Mouse (Mus musculus) right cerebral cortex, adult 18-20 months (tissue): ENCODE results near the gene Copg1.
"Not testable (repeated sequence)": the region's sequence is repeated elsewhere in the genome, so short reads cannot be mapped to it uniquely, and the experiment has no call there.

Experiments
- DNase-seq: peaks from one replicate; pipeline ENCODE4 v3.0.0; 2022; ENCODE audit warnings: mixed read lengths

The Copg1 gene

DNA sequence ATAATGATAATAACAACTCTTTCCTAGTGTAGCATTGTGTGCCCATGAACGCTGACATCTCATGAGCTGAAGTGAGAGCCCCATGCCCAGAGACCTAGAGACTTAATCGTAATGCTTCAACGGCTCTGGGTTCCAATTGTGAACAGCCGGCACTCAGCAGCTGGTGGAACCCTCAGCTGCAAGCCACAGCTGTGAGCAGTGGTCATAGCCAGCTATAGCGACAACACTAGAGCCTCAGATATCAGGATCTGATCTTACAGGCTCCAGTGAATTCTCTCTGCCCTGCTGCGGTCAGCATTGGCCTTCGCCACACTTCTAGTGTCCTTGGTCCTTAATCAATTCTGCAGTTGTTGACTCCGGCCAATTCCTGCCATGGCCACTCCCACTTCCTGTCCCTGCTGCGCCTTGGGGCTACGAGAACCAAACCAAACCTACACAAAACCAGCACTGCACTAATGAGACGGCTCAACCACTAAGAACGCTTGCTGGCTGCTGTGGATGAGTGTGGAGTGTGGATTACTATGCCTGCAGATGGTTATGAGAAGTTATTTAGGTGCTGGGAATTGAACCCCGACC, 11.5 kb upstream of the Copg1 start:
- DNase-seq, result no peak

DNA sequence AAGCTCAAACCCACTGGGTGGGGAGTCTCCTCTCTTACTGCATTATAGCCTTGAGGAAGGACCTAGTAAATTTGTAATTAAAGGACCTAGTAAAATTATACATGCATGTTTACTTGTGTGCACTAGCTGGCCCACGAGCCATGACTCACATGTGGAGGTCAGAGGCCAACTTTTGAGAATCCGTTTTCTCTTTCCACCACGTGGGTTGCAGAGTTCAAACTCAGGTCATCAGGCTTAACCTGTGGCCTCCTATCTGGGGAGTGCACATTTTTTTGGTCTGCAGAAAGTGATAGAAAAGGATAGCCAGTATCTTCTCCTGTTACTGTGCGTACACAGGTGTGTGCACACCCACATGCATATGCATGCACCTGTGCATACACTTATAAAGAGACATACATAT, 8.6 kb upstream of the Copg1 start:
- DNase-seq, result no peak

DNA sequence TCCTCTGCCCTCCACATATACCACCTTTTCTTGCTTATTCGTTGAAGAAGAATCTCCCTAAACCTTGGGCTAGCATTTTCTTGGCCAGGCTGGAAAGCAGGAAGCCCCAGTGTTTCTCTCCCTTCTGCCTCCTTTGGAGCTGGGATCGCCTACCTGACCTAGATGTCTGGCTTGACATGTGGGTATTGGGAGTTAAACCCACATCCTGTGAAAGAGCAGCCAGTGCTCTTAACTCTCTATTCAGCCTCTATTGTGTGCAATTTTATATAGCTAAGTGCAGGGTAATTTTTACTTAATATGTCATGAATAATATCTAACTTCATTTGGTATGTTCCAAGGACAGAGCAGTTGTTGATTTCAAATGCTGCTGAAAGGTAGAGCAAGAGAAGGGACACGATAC, 8.0 kb upstream of the Copg1 start:
- DNase-seq, result no peak

DNA sequence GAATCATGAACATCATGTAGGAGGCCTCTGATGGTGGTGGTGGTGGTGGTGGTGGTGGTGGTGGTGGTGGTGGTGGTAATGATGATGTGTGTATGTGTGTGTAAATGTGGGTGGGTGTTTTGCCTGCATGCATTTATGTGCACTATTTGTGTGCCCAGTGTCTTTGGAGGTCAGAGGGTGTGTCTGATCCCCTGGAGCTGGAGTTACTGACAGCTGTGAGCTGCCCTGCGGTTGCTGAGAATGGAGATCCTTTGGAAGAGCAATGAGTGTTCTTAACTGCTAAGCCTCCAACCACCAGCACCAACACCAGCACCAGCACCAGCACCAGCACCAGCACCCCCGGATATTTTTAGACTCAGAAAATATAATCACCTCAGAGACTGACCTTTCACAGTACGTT, 5.4 kb upstream of the Copg1 start:
- DNase-seq, result no peak

- DNase-seq, result peak; percentile 93
These were observed 4.8 kb upstream of the Copg1 start for GRCm38 (mm10) chr6:87882816-87883215.

DNA sequence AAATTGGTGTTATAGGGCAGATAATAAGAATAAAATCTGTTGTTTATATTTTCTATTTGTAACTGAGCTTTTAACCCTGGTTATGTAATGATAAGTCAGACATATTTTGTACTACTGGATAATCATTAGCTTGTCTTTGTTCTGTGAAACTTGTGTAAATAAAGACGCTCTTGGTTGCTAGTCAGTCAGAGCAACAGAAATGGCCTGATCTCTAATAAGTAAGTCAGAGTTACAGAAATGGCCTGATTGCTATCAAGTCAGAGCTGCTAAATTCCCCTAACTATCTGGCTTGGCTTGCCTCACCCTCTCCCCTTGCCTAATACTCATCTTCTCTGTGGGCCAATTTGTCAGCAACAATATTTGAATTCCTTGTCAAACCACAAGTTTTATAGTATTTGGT, 893 bp upstream of the Copg1 start:
- no peak for DNase-seq

GRCm38 (mm10) chr6:87893931-87894330, 6.3 kb downstream of the Copg1 start:
- no peak for DNase-seq

DNA sequence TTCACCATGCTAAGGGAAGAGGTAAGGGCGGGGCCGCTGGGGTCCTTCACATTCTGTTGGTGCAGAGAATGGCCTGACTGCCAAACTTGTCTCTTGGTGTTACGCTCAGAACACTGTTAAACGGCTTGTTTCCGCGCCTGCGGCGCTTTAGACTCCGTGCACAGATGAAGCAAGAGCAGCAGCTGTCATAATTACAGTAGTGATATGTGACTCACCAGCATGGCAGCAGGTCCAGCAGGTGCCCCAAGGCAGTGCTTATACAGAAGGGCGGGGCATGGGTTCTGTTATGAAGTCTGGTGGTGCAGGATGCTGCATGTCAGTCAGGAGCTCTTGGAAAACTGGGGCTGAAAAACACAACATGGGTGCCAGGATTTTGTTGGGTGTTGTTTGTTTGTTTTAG, 10.4 kb downstream of the Copg1 start:
- no peak for DNase-seq

DNA sequence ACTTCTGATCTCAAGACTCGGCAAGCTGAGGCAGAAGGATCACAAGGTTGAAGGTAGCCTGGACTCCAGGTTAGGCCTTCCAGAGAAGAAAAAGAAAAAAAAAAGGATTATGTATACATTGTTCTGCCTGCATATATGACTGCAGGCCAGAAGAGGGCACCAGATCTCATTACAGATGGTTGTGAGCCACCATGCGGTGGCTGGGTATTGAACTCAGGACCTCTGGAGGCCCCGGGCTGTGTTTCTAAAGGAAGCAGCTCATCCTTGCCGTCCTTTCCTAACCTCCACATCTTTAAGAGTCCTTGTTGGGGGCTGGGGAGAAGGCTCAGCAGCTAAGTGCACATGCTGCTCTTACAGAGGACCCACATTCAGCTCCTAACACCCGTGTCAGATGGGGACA, 19.0 kb downstream of the Copg1 start:
- DNase-seq, result no peak

DNA sequence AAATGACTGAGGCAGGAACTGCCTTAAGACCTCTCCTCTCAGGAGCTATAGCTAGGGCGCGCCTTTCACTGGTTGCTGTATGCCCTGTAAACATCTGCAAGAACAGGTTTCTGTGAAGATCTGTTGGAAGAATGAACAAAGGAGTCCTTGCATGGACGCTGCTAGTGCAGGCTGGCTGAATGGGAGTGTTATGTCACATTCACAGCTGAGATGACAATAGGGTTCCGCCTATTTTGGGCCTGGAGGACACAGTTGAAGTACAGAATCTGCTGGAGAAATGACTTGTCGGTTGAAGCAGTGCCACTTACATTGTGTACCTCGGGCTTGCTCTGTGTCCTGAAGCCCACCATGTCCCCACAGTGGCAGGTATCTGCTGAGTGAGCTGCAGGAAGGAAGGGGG, 21.6 kb downstream of the Copg1 start:
- no peak for DNase-seq

DNA sequence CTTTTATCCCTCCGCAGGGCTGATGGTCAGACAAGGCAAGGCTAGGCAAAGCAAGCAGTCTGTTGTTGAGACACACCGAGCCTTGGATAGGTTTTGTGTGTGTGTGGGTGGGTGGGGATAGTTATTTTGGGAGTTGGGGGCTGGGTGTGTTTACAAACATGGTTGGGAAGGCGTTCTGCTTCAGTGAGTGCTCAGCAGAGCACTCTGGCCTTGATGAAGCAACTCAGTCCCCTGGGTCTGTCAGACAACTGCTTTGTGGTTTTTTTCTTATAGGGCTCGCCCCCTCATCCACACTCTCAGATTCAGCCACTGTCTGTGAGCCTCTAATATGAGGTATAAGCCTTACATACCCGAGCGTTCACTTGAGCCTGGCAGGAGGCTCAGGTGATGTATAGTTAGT, 23.9 kb downstream of the Copg1 start:
- DNase-seq, result no peak

GRCm38 (mm10) chr6:87913661-87914325, 26.2 kb downstream of the Copg1 start, which contains the start of gene Hmces:
Hmces (plus strand) TSS chr6:87913935.
- DNase-seq, result peak; percentile 67

DNA sequence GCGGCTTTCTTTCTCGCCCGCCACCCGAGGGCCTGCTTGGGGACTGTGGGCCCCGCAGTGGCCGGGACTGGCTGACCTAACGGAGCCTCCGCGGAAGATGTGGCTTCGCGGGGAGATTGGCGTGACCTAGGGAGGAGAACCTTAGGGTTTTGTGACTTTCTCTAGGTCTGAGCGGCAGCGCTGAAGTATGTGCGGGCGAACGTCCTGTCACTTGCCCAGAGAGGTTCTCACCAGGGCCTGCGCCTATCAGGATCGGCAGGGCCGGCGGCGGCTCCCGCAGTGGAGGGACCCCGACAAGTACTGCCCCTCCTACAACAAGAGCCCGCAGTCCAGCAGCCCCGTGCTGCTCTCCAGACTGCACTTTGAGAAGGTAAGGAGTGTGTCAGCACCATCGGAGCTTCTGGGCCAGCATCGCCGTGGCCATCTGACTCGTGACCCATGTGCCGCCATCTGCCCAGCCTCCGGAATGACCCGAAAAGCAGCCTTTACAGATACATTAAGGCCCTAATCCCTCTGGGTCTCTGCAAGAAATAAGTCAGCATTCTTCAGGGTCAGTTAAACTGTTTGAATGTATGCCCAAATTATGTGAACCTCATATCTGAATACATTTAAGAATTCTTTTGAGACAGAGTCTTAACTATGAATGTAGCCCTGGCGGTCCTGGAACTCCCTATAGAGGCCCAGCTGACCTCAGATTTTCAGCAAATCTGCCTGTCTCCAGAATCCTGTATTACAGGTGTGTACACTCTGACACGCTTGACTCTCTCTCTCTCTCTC, 26.9 kb downstream of the Copg1 start:
- peak; percentile 41 for DNase-seq

- DNase-seq, result no peak
These were observed 28.3 kb downstream of the Copg1 start for GRCm38 (mm10) chr6:87915939-87916338.

- no peak for DNase-seq
These were observed 33.6 kb downstream of the Copg1 start for GRCm38 (mm10) chr6:87921201-87921600.

GRCm38 (mm10) chr6:87923624-87924023, 36.0 kb downstream of the Copg1 start:
- DNase-seq, result no peak

DNA sequence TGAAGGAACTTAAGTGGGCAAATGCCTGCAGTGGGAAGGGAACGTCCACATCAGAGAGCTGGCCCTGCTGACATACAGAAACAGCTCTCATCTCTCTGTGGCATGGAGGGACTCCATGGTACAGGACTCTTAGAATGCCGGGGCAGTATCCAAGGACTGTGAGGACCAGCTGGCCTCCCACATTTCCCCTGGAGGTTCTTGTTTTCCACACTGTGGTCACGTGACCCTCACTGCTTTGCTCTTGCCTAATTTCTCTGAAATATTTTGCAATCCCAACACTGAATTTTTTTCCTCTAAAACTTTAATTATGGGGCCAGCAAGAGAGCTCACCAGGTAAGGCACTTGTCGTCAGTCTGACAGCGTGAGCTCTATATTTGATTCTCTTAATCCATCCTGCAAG, 47.4 kb downstream of the Copg1 start:
- DNase-seq, result no peak

- DNase-seq, result no peak
These were observed 49.7 kb downstream of the Copg1 start for GRCm38 (mm10) chr6:87937178-87937788.

GRCm38 (mm10) chr6:87938941-87939340, 51.3 kb downstream of the Copg1 start:
- no peak for DNase-seq

DNA sequence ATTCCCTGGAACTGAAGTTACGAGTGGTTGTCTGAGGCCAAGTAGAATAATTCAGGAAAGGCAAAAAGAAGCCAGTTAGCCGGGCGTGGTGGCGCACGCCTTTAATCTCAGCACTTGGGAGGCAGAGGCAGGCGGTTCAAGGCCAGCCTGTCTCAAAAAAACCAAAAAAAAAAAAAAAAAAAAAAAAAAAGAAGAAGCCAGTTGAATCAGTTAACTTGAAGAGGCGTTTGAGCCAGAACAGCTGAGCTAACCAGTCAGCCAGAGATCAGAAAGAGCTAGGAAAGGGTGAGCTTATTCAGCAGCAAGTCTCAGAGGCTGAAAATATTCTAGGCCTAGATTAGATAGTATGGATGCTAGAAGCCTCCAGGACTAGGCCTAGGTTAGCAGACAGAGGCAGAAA, 54.6 kb downstream of the Copg1 start:
- DNase-seq, result no peak

GRCm38 (mm10) chr6:87962457-87962856, 74.8 kb downstream of the Copg1 start:
- DNase-seq, result not testable (repeated sequence)
